Mouse (Mus musculus): ENCODE data around the gene Insc.

The Insc gene

GRCm38 (mm10) chr7:114832257-114832940 is 88.9 kb downstream of the Insc start:
- no peak for DNase-seq

- DNase-seq = no peak
Measured at GRCm38 (mm10) chr7:114834504-114834903, 91.0 kb downstream of the Insc start.

GRCm38 (mm10) chr7:114837268-114837667 is 93.8 kb downstream of the Insc start:
- no peak for DNase-seq

GRCm38 (mm10) chr7:114840029-114840745 is 96.7 kb downstream of the Insc start:
- no peak for DNase-seq

- no peak for DNase-seq
Measured at GRCm38 (mm10) chr7:114842644-114843211, 99.2 kb downstream of the Insc start.

- DNase-seq = no peak
Measured at GRCm38 (mm10) chr7:114847179-114847578, 103.7 kb downstream of the Insc start.

- no peak for DNase-seq
Measured at GRCm38 (mm10) chr7:114852387-114852786, 108.9 kb downstream of the Insc start.

- DNase-seq = no peak
Measured at GRCm38 (mm10) chr7:114854169-114854568, 110.7 kb downstream of the Insc start.

- DNase-seq = no peak
Measured at GRCm38 (mm10) chr7:114860858-114861523, 117.5 kb downstream of the Insc start.

GRCm38 (mm10) chr7:114873315-114874012 is 130.0 kb downstream of the Insc start:
- no peak for DNase-seq

- peak; percentile 13 for DNase-seq
Measured at GRCm38 (mm10) chr7:114874032-114874441, 130.5 kb downstream of the Insc start.

GRCm38 (mm10) chr7:114874579-114874978 is 131.1 kb downstream of the Insc start:
- no peak for DNase-seq

GRCm38 (mm10) chr7:114883602-114884001 is 140.1 kb downstream of the Insc start:
- no peak for DNase-seq

GRCm38 (mm10) chr7:114886933-114887332 is 143.4 kb downstream of the Insc start:
- no peak for DNase-seq

- DNase-seq = no peak
Measured at GRCm38 (mm10) chr7:114890215-114890614, 146.7 kb downstream of the Insc start.

- DNase-seq = peak; percentile 9
Measured at GRCm38 (mm10) chr7:114892618-114893257, 149.2 kb downstream of the Insc start.

- DNase-seq = no peak
Measured at GRCm38 (mm10) chr7:114893889-114894288, 150.4 kb downstream of the Insc start.

GRCm38 (mm10) chr7:114896966-114897697 is 153.6 kb downstream of the Insc start:
- DNase-seq = no peak
